Mouse (Mus musculus): ENCODE data around the gene Kcnip3. TPM values are rescaled to one million over a fixed set of nuclear protein-coding genes. Genes with fewer than 3 reads are reported as not detected.
A peak's percentile ranks its signal among the peaks of the same experiment; 100 is the strongest.

The Kcnip3 gene
- 1.2 TPM in 2 replicates for polyA plus RNA-seq (2015; fragmentation: Nextera tagmentation; extraction: Ambion mirVana)

GRCm38 (mm10) chr2:127522006-127522441, at the start of gene Kcnip3:
Kcnip3 (minus strand) TSS chr2:127522094.
- ATAC-seq (ENCODE audit: low FRiP score, low TSS enrichment) (peak; percentile 21; the same call in 1 of the 2 replicates), DNase-seq (ENCODE audit: low spot score) (peak; percentile 23)
- WGBS = 7% methylated on average over 10 of the region's 10 CpGs
- no peaks in the 10 kb centered on the region for H3K9me3 ChIP-seq (ENCODE audit: control insufficient read depth, low read length)
- peak within 1 kb of the TSS; percentile 45 for H3K9ac ChIP-seq (ENCODE audit: low read length)
- peak within 1 kb of the TSS; percentile 49 for H3K4me2 ChIP-seq (replicated peaks; ENCODE audit: low read depth)
- peak within 1 kb of the TSS; percentile 25 for H3K4me3 ChIP-seq (ENCODE audit: low read depth, low read length)
- TF ChIP-seq CTCF (IDR thresholded peaks at IDR 0.05; ENCODE audit: low read depth) = no peak
- no peak for TF ChIP-seq EP300 (optimal IDR thresholded peaks at IDR 0.05)
- H3K27ac ChIP-seq (replicated peaks) = no peak within 1 kb of the TSS
- no peaks in the 10 kb centered on the region for H3K27me3 ChIP-seq (ENCODE audit: control insufficient read depth, insufficient read depth, low read length)
- no peaks in the 10 kb centered on the region for H3K36me3 ChIP-seq (ENCODE audit: control insufficient read depth, insufficient read depth, low read length)
- H3K4me1 ChIP-seq (replicated peaks; ENCODE audit: control insufficient read depth, insufficient read depth) = no peaks in the 10 kb centered on the region; the same call in 1 of the 2 replicates

GRCm38 (mm10) chr2:127559070-127559966, 37.4 kb upstream of the Kcnip3 start:
- ATAC-seq (ENCODE audit: low FRiP score, low TSS enrichment) = peak; percentile 93
- peak; percentile 82 for DNase-seq (ENCODE audit: low spot score)
- Histone ChIP-seq H3K36me3 (ENCODE audit: control insufficient read depth, insufficient read depth, low read length) (no peaks in the 10 kb centered on the region), H3K4me3 (ENCODE audit: low read depth, low read length) (no peak overlapping the region), H3K9me3 (ENCODE audit: control insufficient read depth, low read length) (no peaks in the 10 kb centered on the region), H3K27ac (replicated peaks) (no peak overlapping the region), H3K9ac (ENCODE audit: low read length) (no peak overlapping the region), H3K27me3 (ENCODE audit: control insufficient read depth, insufficient read depth, low read length) (no peaks in the 10 kb centered on the region), H3K4me2 (replicated peaks; ENCODE audit: low read depth) (0 out of 2 replicates have a peak overlapping the region, but pooled peaks have one; percentile 29), H3K4me1 (replicated peaks; ENCODE audit: control insufficient read depth, insufficient read depth) (no peaks in the 10 kb centered on the region)
- TF ChIP-seq CTCF (IDR thresholded peaks at IDR 0.05; ENCODE audit: low read depth) = peak; percentile 90
- no peak for TF ChIP-seq EP300 (optimal IDR thresholded peaks at IDR 0.05)
- 15% methylated on average over 18 of the region's 18 CpGs for WGBS

GRCm38 (mm10) chr2:127551078-127551477, 29.2 kb upstream of the Kcnip3 start:
- Histone ChIP-seq H3K4me2 (replicated peaks; ENCODE audit: low read depth) (no peak overlapping the region), H3K4me1 (replicated peaks; ENCODE audit: control insufficient read depth, insufficient read depth) (no peaks in the 10 kb centered on the region), H3K36me3 (ENCODE audit: control insufficient read depth, insufficient read depth, low read length) (no peaks in the 10 kb centered on the region), H3K4me3 (ENCODE audit: low read depth, low read length) (no peak overlapping the region), H3K27ac (replicated peaks) (no peak overlapping the region), H3K9ac (ENCODE audit: low read length) (no peak overlapping the region), H3K27me3 (ENCODE audit: control insufficient read depth, insufficient read depth, low read length) (no peaks in the 10 kb centered on the region), H3K9me3 (ENCODE audit: control insufficient read depth, low read length) (no peaks in the 10 kb centered on the region)
- 52% methylated on average over 5 of the region's 5 CpGs for WGBS
- no peak for DNase-seq (ENCODE audit: low spot score)
- ATAC-seq (ENCODE audit: low FRiP score, low TSS enrichment) = no peak; the same call in 1 of the 2 replicates
- TF ChIP-seq CTCF (IDR thresholded peaks at IDR 0.05; ENCODE audit: low read depth) (peak; percentile 70), EP300 (optimal IDR thresholded peaks at IDR 0.05) (no peak)

- Histone ChIP-seq H3K9me3 (ENCODE audit: control insufficient read depth, low read length) (no peaks in the 10 kb centered on the region), H3K4me2 (replicated peaks; ENCODE audit: low read depth) (no peak overlapping the region), H3K9ac (ENCODE audit: low read length) (no peak overlapping the region), H3K36me3 (ENCODE audit: control insufficient read depth, insufficient read depth, low read length) (no peaks in the 10 kb centered on the region), H3K27ac (replicated peaks) (no peak overlapping the region), H3K4me3 (ENCODE audit: low read depth, low read length) (no peak overlapping the region), H3K4me1 (replicated peaks; ENCODE audit: control insufficient read depth, insufficient read depth) (no peaks in the 10 kb centered on the region), H3K27me3 (ENCODE audit: control insufficient read depth, insufficient read depth, low read length) (no peaks in the 10 kb centered on the region)
- TF ChIP-seq EP300 (optimal IDR thresholded peaks at IDR 0.05) = no peak
- no peak for TF ChIP-seq CTCF (IDR thresholded peaks at IDR 0.05; ENCODE audit: low read depth)
- WGBS = 68% methylated on average over 1 of the region's 1 CpGs
- ATAC-seq (ENCODE audit: low FRiP score, low TSS enrichment) = no peak
- no peak for DNase-seq (ENCODE audit: low spot score)
Measured at GRCm38 (mm10) chr2:127550446-127550845, 28.6 kb upstream of the Kcnip3 start.

- Histone ChIP-seq H3K4me3 (ENCODE audit: low read depth, low read length) (no peak overlapping the region), H3K4me1 (replicated peaks; ENCODE audit: control insufficient read depth, insufficient read depth) (no peaks in the 10 kb centered on the region), H3K36me3 (ENCODE audit: control insufficient read depth, insufficient read depth, low read length) (no peaks in the 10 kb centered on the region), H3K9me3 (ENCODE audit: control insufficient read depth, low read length) (no peaks in the 10 kb centered on the region), H3K9ac (ENCODE audit: low read length) (no peak overlapping the region), H3K27ac (replicated peaks) (no peak overlapping the region), H3K27me3 (ENCODE audit: control insufficient read depth, insufficient read depth, low read length) (no peaks in the 10 kb centered on the region), H3K4me2 (replicated peaks; ENCODE audit: low read depth) (no peak overlapping the region)
- no peak for TF ChIP-seq CTCF (IDR thresholded peaks at IDR 0.05; ENCODE audit: low read depth)
- TF ChIP-seq EP300 (optimal IDR thresholded peaks at IDR 0.05) = no peak
- no peak for ATAC-seq (ENCODE audit: low FRiP score, low TSS enrichment)
- no peak for DNase-seq (ENCODE audit: low spot score)
Measured at GRCm38 (mm10) chr2:127549711-127550110, 27.8 kb upstream of the Kcnip3 start.
